ENCODE assay signal across 10 mouse cellular contexts in genomic region chr8:79583326-79583725, GRCm38 (mm10). TPM values are rescaled to one million over a fixed set of nuclear protein-coding genes. Genes with fewer than 3 reads are reported as not detected.
A peak's percentile ranks its signal among the peaks of the same experiment; 100 is the strongest.
DNase-seq lines count a peak whose midpoint lies in the region; ATAC-seq and TF ChIP-seq lines count a peak whose summit lies in the region.
"Had no signal": no experiment of that assay in that cellular context is flagged by ENCODE, and none has a peak within 500 bp of the region (broad histone marks: within the 10 kb centered on the region; RNA-seq: fewer than 3 reads in every experiment).

No protein-coding gene starts in this region.

- H3K27ac ChIP-seq in kidney, adult 2 months (ENCODE audit: insufficient read depth, low read depth, low read length): no peak overlapping the region
- no peak overlapping the region for H3K27ac ChIP-seq in kidney, embryonic 15.5 days
- H3K27ac ChIP-seq in cortical plate, adult 2 months (ENCODE audit: insufficient read depth, low read length): no peak overlapping the region
- H3K27ac ChIP-seq: stomach, embryonic 15.5 days had no signal

- ATAC-seq in kidney, embryonic 15.5 days (replicated peaks; ENCODE audit: low FRiP score): no peak
- ATAC-seq in erythroid progenitor cell, adult 5-6 weeks (replicated peaks; ENCODE audit: low FRiP score, poor library complexity, severe bottlenecking): no peak

- no peak for TF ChIP-seq POLR2A in kidney, adult 2 months (IDR thresholded peaks at IDR 0.05; ENCODE audit: low read depth, low read length)
- TF ChIP-seq POLR2A in cortical plate, adult 2 months (IDR thresholded peaks at IDR 0.05; ENCODE audit: extremely low read depth, insufficient read depth, low read length): no peak

- no peak overlapping the region for H3K4me2 ChIP-seq in kidney, embryonic 15.5 days
- H3K4me2 ChIP-seq: stomach, embryonic 15.5 days had no signal

- 28% methylated on average over 6 of the region's 6 CpGs for WGBS in kidney, adult 2 months
- WGBS in kidney, embryonic 15.5 days: 41% methylated on average over 6 of the region's 6 CpGs

- H3K27me3 ChIP-seq in kidney, adult 2 months (replicated peaks; ENCODE audit: control insufficient read depth, insufficient read depth, low read length): no peaks in the 10 kb centered on the region
- no peaks in the 10 kb centered on the region for H3K27me3 ChIP-seq in kidney, embryonic 15.5 days
- H3K27me3 ChIP-seq: stomach, embryonic 15.5 days had no signal

- H3K9ac ChIP-seq in kidney, embryonic 15.5 days: no peak overlapping the region
- H3K9ac ChIP-seq: stomach, embryonic 15.5 days had no signal

- TF ChIP-seq CTCF in kidney, adult 2 months (conservative IDR thresholded peaks at IDR 0.05; ENCODE audit: insufficient read depth, insufficient read length, low read depth, low read length): peak; percentile 49
- peak; percentile 21; the same call in 1 of the 2 replicates for TF ChIP-seq CTCF in cortical plate, adult 2 months (IDR thresholded peaks at IDR 0.05; ENCODE audit: extremely low read depth, insufficient read depth, low read length)

- peak; percentile 55 for DNase-seq in kidney, adult 2 months
- peak; percentile 18 for DNase-seq in MEL-GATA-1-ER (ENCODE audit: extremely low read depth, low read depth)
- DNase-seq in lung, postnatal 14 days: peak; percentile 26
- no peak for DNase-seq in right cerebral cortex, postnatal 25 days
- DNase-seq: gastrocnemius, postnatal 10 days had no signal

- H3K4me1 ChIP-seq in kidney, adult 2 months (ENCODE audit: control insufficient read depth, insufficient read depth, low read length): no peaks in the 10 kb centered on the region
- H3K4me1 ChIP-seq in kidney, embryonic 15.5 days: no peaks in the 10 kb centered on the region
- no peaks in the 10 kb centered on the region for H3K4me1 ChIP-seq in cortical plate, adult 2 months (ENCODE audit: control insufficient read depth, insufficient read depth, low read length)
- H3K4me1 ChIP-seq: stomach, embryonic 15.5 days had no signal

- no peaks in the 10 kb centered on the region for H3K9me3 ChIP-seq in kidney, embryonic 15.5 days (replicated peaks)
- H3K9me3 ChIP-seq: stomach, embryonic 15.5 days had no signal

- no peak overlapping the region for H3K4me3 ChIP-seq in kidney, adult 2 months (ENCODE audit: insufficient read depth, low read depth, low read length)
- no peak overlapping the region for H3K4me3 ChIP-seq in kidney, embryonic 15.5 days (replicated peaks)
- H3K4me3 ChIP-seq in cortical plate, adult 2 months (ENCODE audit: insufficient read depth, low read length): no peak overlapping the region
- H3K4me3 ChIP-seq: myocyte; stomach, embryonic 15.5 days had no signal

- H3K36me3 ChIP-seq in kidney, adult 2 months (ENCODE audit: control insufficient read depth, insufficient read depth, low read length): no peaks in the 10 kb centered on the region
- H3K36me3 ChIP-seq in kidney, embryonic 15.5 days: no peaks in the 10 kb centered on the region
- H3K36me3 ChIP-seq: stomach, embryonic 15.5 days had no signal

RNA-seq across cellular contexts. Expression of gene Otud4, which starts 56.1 kb away (rescaled TPM):
- polyA plus RNA-seq in kidney, adult 2 months (2012; rRNA removed): 14.0 and 19.1 TPM in 2 replicates
- polyA plus RNA-seq in kidney, embryonic 15.5 days (2015; fragmentation: Nextera tagmentation; extraction: Ambion mirVana): 15.7 and 16.0 TPM in 2 replicates
- polyA plus RNA-seq in cortical plate, adult 2 months (2012; rRNA removed): 25.5 and 27.4 TPM in 2 replicates
- 22.2 and 47.2 TPM in 2 replicates for total RNA-seq in erythroid progenitor cell, adult 5-6 weeks (2015; ENCODE audit: low replicate concordance)
- total RNA-seq in erythroid progenitor cell, adult 5-6 weeks (2017; ENCODE audit: low replicate concordance): 33.2 and 51.1 TPM in 2 replicates
